Mouse (Mus musculus): ENCODE results near the gene Cyp1b1. TPM values are rescaled to one million over a fixed set of nuclear protein-coding genes. Genes with fewer than 3 reads are reported as not detected.

Cyp1b1 gene
- total RNA-seq (2023): not detected in 4 replicates

GRCm38 (mm10) chr17:79714931-79715637, at the start of gene Cyp1b1:
TSS of gene Cyp1b1 (minus strand) at chr17:79715061.

Other genes starting within 250 kb of the Cyp1b1 start
- gene Rmdn2, start 103.2 kb downstream of the Cyp1b1 start, total RNA-seq (2023): 2.5 to 3.9 TPM (median 2.8 TPM) in 4 replicates
- gene Atl2, start 181.1 kb upstream of the Cyp1b1 start, total RNA-seq (2023): 71.1 to 89.1 TPM (median 75.5 TPM) in 4 replicates

Measured in B cell, adult 62 days (primary cell).